Mouse (Mus musculus): Measurements from ENCODE around the gene Rbks.
A peak's percentile ranks its signal among the peaks of the same experiment; 100 is the strongest.

Gene Rbks

GRCm38 (mm10) chr5:31588016-31588415 lies 109.4 kb downstream of the Rbks start:
- DNase-seq (ENCODE audit: low read depth in 1 of 2, low spot score in 2 of 2), result no peak

DNA sequence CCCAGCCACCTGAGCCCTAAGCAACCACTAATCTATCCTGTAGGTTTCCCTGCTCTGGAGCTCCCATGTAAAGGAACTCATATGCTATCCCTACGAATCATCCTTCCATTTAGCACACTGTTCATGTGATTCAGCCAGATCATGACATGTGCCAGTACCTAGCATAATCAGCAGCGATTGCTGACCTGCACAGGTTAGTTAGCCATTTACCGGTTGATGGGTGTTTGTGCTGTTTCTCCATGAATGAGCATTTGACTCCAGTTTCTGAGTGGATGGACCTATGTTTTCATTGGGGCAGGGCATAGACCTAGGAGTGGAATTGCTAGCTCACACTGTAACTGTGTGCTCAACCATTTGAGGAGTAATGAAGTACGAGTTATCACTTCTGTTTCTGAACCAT lies 111.9 kb downstream of the Rbks start:
- no peak for DNase-seq (ENCODE audit: low read depth in 1 of 2, low spot score in 2 of 2)

GRCm38 (mm10) chr5:31583261-31583660 lies 114.2 kb downstream of the Rbks start:
- no peak for DNase-seq (ENCODE audit: low read depth in 1 of 2, low spot score in 2 of 2)

GRCm38 (mm10) chr5:31581932-31582331 lies 115.5 kb downstream of the Rbks start:
- DNase-seq (ENCODE audit: low read depth in 1 of 2, low spot score in 2 of 2), result no peak

GRCm38 (mm10) chr5:31581263-31581662 lies 116.2 kb downstream of the Rbks start:
- no peak for DNase-seq (ENCODE audit: low read depth in 1 of 2, low spot score in 2 of 2)

DNA sequence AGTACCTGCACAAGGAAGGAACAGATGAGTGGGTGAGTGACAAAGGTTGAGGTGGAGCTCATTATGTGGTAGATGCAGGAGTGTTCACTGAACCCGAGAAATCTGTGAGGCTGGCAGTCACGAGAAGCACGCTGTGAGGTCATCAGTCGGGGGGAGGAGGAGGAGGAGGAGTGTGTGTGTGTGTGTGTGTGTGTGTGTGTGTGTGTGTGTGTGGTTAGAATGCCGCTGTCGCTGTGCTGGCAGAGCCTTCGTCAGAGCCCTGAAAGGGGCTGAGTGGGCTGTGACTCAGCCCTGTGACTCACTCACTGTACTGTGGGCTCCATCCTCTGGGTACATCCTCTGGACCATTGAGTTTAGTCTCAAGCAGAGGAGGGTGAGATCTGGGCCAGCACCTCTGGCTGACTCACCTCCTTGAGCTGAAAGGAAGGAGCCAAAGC lies 120.9 kb downstream of the Rbks start:
- DNase-seq (ENCODE audit: low read depth in 1 of 2, low spot score in 2 of 2), result peak in 1 of 2 experiments; percentile 30

All from monocyte, adult 2 months (primary cell).